Mouse (Mus musculus) limb, embryonic 12.5 days (tissue): Measurements from ENCODE around the gene Amigo3. TPM values are rescaled to one million over a fixed set of nuclear protein-coding genes. Genes with fewer than 3 reads are reported as not detected.
"Not testable (repeated sequence)": the region's sequence is repeated elsewhere in the genome, so short reads cannot be mapped to it uniquely, and the experiment has no call there.

Experiments used
- ATAC-seq: fragments of 200-750 bp; cut with Nextera tagmentation; 2 replicates; pipeline ENCODE4 v1.8.0; 2017; ENCODE audit warnings: low read depth, moderate TSS enrichment; ENCODE audit not compliant: insufficient number of reproducible peaks, insufficient read depth, low FRiP score, low TSS enrichment
- H3K27ac ChIP-seq: fragments of 300-500 bp; sonication (generic); 2 replicates; pipeline ENCODE4 v1.5.1; 2016; ENCODE audit warnings: mild to moderate bottlenecking, moderate library complexity
- H3K27me3 ChIP-seq: fragments of 300-500 bp; sonication (generic); 2 replicates; pipeline ENCODE4 v1.6.1; 2016; ENCODE audit warnings: mild to moderate bottlenecking, moderate library complexity
- H3K36me3 ChIP-seq: fragments of 300-500 bp; sonication (generic); 2 replicates; pipeline ENCODE4 v1.6.1; 2016; ENCODE audit warnings: mild to moderate bottlenecking, moderate library complexity
- H3K4me1 ChIP-seq: fragments of 300-500 bp; sonication (generic); replicated peaks from 2 replicates; pipeline ENCODE4 v1.6.1; 2016
- H3K4me2 ChIP-seq: fragments of 300-500 bp; sonication (generic); 2 replicates; pipeline ENCODE4 v1.6.1; 2016; ENCODE audit warnings: mild to moderate bottlenecking, moderate library complexity
- H3K4me3 ChIP-seq: fragments of 300-500 bp; sonication (generic); replicated peaks from 2 replicates; pipeline ENCODE4 v1.5.1; 2016; ENCODE audit warnings: mild to moderate bottlenecking
- H3K9ac ChIP-seq: fragments of 300-500 bp; sonication (generic); replicated peaks from 2 replicates; pipeline ENCODE4 v1.6.1; 2016; ENCODE audit warnings: mild to moderate bottlenecking, moderate library complexity
- H3K9me3 ChIP-seq: fragments of 300-500 bp; sonication (generic); 2 replicates; pipeline ENCODE4 v1.6.1; 2016; ENCODE audit warnings: mild to moderate bottlenecking, moderate library complexity
- WGBS: fragments of 180-500 bp; shearing (Covaris S2); methylation state at CpG from one replicate; pipeline ENCODE4 v1.1.7; 2016; 5-methylcytosine and 5-hydroxymethylcytosine counted together
- polyA plus RNA-seq: library from polyadenylated mRNA; unstranded; fragments of >200 nt; fragmentation: Nextera tagmentation; extraction: Ambion mirVana; gene quantifications from 2 replicates; pipeline ENCODE4 v1.2.1, GENCODE M21; 2016

Gene Amigo3
- polyA plus RNA-seq = 3.1 and 3.7 TPM in 2 replicates

- 54% methylated on average over 20 of the region's 20 CpGs for WGBS
- Histone ChIP-seq H3K9ac (peak within 1 kb of the TSS; percentile 45; the same call in 1 of the 2 replicates), H3K27me3 (no peaks in the 10 kb centered on the region), H3K9me3 (no peaks in the 10 kb centered on the region), H3K4me2 (peak within 1 kb of the TSS; percentile 48), H3K4me1 (peaks cover 19% of the 10 kb centered on the region), H3K4me3 (no peak within 1 kb of the TSS; the same call in 1 of the 2 replicates), H3K36me3 (peaks cover 71% of the 10 kb centered on the region), H3K27ac (0 out of 2 replicates have a peak within 1 kb of the TSS, but pooled peaks have one; percentile 23)
- ATAC-seq = peak; percentile 9; the same call in 1 of the 2 replicates
Measured at GRCm38 (mm10) chr9:108052885-108053664, at the start of gene Amigo3. Gene Amigo3 (plus strand): TSS chr9:108053159.

- ATAC-seq = no peak
- 10% methylated on average over 8 of the region's 8 CpGs for WGBS
- peaks cover 24% of the 10 kb centered on the region for H3K4me1 ChIP-seq
- H3K27ac ChIP-seq = peak overlapping the region; percentile 90
- H3K36me3 ChIP-seq = 0 out of 2 replicates have a peak, but pooled peaks cover 14% of the 10 kb centered on the region
- peak overlapping the region; percentile 94 for H3K9ac ChIP-seq
- H3K9me3 ChIP-seq = no peaks in the 10 kb centered on the region
- peak overlapping the region; percentile 96 for H3K4me3 ChIP-seq
- H3K4me2 ChIP-seq = peak overlapping the region; percentile 86
- H3K27me3 ChIP-seq = no peaks in the 10 kb centered on the region
Measured at GRCm38 (mm10) chr9:108003531-108003890, 49.4 kb upstream of the Amigo3 start.

- peaks cover 32% of the 10 kb centered on the region for H3K36me3 ChIP-seq
- no peaks in the 10 kb centered on the region for H3K27me3 ChIP-seq
- 95% methylated on average over 5 of the region's 5 CpGs for WGBS
- H3K4me1 ChIP-seq = peaks cover 18% of the 10 kb centered on the region
- no peak overlapping the region for H3K9ac ChIP-seq
- no peak overlapping the region for H3K4me3 ChIP-seq
- H3K4me2 ChIP-seq = no peak overlapping the region
- no peak overlapping the region for H3K27ac ChIP-seq
- ATAC-seq = no peak
- H3K9me3 ChIP-seq = no peaks in the 10 kb centered on the region
Measured at GRCm38 (mm10) chr9:108008041-108008440, 44.9 kb upstream of the Amigo3 start.

GRCm38 (mm10) chr9:108010385-108010784, 42.6 kb upstream of the Amigo3 start:
- Histone ChIP-seq H3K27me3 (no peaks in the 10 kb centered on the region), H3K4me3 (no peak overlapping the region), H3K36me3 (peaks cover 35% of the 10 kb centered on the region), H3K4me2 (no peak overlapping the region), H3K4me1 (no peaks in the 10 kb centered on the region), H3K27ac (no peak overlapping the region), H3K9me3 (no peaks in the 10 kb centered on the region), H3K9ac (no peak overlapping the region)
- ATAC-seq = no peak

GRCm38 (mm10) chr9:108013577-108013976, 39.4 kb upstream of the Amigo3 start:
- not testable (repeated sequence) for H3K9me3 ChIP-seq, H3K9ac ChIP-seq, H3K4me3 ChIP-seq, H3K4me1 ChIP-seq, ATAC-seq, H3K4me2 ChIP-seq, H3K27ac ChIP-seq, H3K27me3 ChIP-seq
- peaks cover 37% of the 10 kb centered on the region for H3K36me3 ChIP-seq
- 97% methylated on average over 2 of the region's 2 CpGs for WGBS

- WGBS = 85% methylated on average over 3 of the region's 3 CpGs
- ATAC-seq = no peak
- Histone ChIP-seq H3K4me1 (no peaks in the 10 kb centered on the region), H3K9me3 (no peaks in the 10 kb centered on the region), H3K9ac (no peak overlapping the region), H3K36me3 (peaks cover 29% of the 10 kb centered on the region), H3K4me2 (no peak overlapping the region), H3K27me3 (no peaks in the 10 kb centered on the region), H3K4me3 (no peak overlapping the region), H3K27ac (no peak overlapping the region)
Measured at GRCm38 (mm10) chr9:108017127-108017526, 35.8 kb upstream of the Amigo3 start.

GRCm38 (mm10) chr9:108020741-108021140, 32.2 kb upstream of the Amigo3 start:
- ATAC-seq = no peak
- no peak overlapping the region for H3K9ac ChIP-seq
- no peak overlapping the region for H3K27ac ChIP-seq
- no peaks in the 10 kb centered on the region for H3K9me3 ChIP-seq
- peaks cover 33% of the 10 kb centered on the region for H3K36me3 ChIP-seq
- 94% methylated on average over 1 of the region's 1 CpGs for WGBS
- no peaks in the 10 kb centered on the region for H3K4me1 ChIP-seq
- no peaks in the 10 kb centered on the region for H3K27me3 ChIP-seq
- H3K4me3 ChIP-seq = no peak overlapping the region
- H3K4me2 ChIP-seq = no peak overlapping the region

GRCm38 (mm10) chr9:108023216-108023615, 29.7 kb upstream of the Amigo3 start:
- Histone ChIP-seq H3K27ac (no peak overlapping the region), H3K4me1 (no peaks in the 10 kb centered on the region), H3K36me3 (peaks cover 51% of the 10 kb centered on the region), H3K4me3 (no peak overlapping the region), H3K4me2 (no peak overlapping the region), H3K9ac (no peak overlapping the region), H3K27me3 (no peaks in the 10 kb centered on the region), H3K9me3 (peaks cover 5% of the 10 kb centered on the region; the same call in 1 of the 2 replicates)
- ATAC-seq = no peak
- 88% methylated on average over 3 of the region's 3 CpGs for WGBS

- no peak overlapping the region for H3K4me3 ChIP-seq
- peaks cover 74% of the 10 kb centered on the region for H3K36me3 ChIP-seq
- no peak overlapping the region for H3K9ac ChIP-seq
- H3K4me1 ChIP-seq = no peaks in the 10 kb centered on the region
- ATAC-seq = no peak
- WGBS = 89% methylated on average over 3 of the region's 3 CpGs
- H3K9me3 ChIP-seq = peaks cover 5% of the 10 kb centered on the region; the same call in 1 of the 2 replicates
- no peaks in the 10 kb centered on the region for H3K27me3 ChIP-seq
- no peak overlapping the region for H3K4me2 ChIP-seq
- no peak overlapping the region for H3K27ac ChIP-seq
Measured at GRCm38 (mm10) chr9:108026584-108026983, 26.4 kb upstream of the Amigo3 start.

- 96% methylated on average over 3 of the region's 3 CpGs for WGBS
- no peak overlapping the region for H3K27ac ChIP-seq
- H3K27me3 ChIP-seq = no peaks in the 10 kb centered on the region
- no peak for ATAC-seq
- H3K4me1 ChIP-seq = no peaks in the 10 kb centered on the region
- no peak overlapping the region for H3K4me3 ChIP-seq
- peaks cover 5% of the 10 kb centered on the region; the same call in 1 of the 2 replicates for H3K9me3 ChIP-seq
- no peak overlapping the region for H3K4me2 ChIP-seq
- peaks cover 86% of the 10 kb centered on the region for H3K36me3 ChIP-seq
- no peak overlapping the region for H3K9ac ChIP-seq
Measured at GRCm38 (mm10) chr9:108027867-108028266, 25.1 kb upstream of the Amigo3 start.

- Histone ChIP-seq H3K27me3 (no peaks in the 10 kb centered on the region), H3K27ac (no peak overlapping the region), H3K4me2 (no peak overlapping the region), H3K36me3 (peaks cover 84% of the 10 kb centered on the region), H3K9ac (no peak overlapping the region), H3K4me1 (no peaks in the 10 kb centered on the region), H3K9me3 (peaks cover 5% of the 10 kb centered on the region; the same call in 1 of the 2 replicates), H3K4me3 (no peak overlapping the region)
- 92% methylated on average over 5 of the region's 5 CpGs for WGBS
- ATAC-seq = no peak
Measured at GRCm38 (mm10) chr9:108032126-108032525, 20.8 kb upstream of the Amigo3 start.
